Mouse (Mus musculus): ENCODE results near the gene Clec4f.
A peak's percentile ranks its signal among the peaks of the same experiment; 100 is the strongest.
"Not testable (repeated sequence)": the region's sequence is repeated elsewhere in the genome, so short reads cannot be mapped to it uniquely, and the experiment has no call there.

The Clec4f gene

DNA sequence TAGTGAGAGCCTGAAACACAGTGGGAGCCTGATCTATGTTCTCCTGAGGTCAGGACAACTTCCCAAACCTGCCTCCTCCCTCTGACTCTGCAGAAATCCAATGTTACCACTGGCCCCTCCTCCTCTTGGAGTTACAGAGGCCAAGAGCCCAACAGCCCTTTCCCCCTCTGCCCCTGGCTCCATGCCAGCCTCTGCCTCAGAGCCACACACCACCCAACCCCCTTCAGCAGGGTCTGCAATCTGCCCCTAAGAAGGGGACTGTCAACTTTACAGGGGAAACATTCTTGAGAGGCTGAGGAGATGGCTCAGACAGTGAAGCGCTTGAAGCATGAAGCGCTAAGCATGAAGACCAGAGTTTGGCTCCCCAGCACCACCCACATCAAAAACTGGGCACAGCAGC is at the start of gene Clec4f:
TSS of gene Clec4f (minus strand) at position 101 of the 400 bp plus-strand sequence.
- DNase-seq: no peak

DNA sequence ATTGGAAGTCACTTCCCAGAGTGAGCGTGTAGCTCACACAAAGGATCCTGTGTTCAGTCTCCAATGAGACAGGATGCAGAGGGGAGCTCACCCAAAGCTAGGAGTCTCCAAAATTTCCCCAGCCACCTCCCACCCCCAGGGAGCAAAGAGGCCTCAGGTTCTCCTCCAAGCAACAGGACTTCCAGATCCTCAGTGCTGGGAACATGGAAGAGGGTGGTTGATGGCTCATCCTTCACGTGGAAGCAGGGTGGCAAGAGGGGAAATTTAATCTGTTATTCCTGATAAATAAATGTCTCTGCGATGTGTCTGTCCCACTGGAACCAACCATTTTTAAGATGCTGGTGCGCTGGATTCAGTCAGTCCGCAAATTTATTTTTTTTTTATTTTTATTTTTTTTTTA is 48.7 kb upstream of the Clec4f start:
- DNase-seq: no peak

DNA sequence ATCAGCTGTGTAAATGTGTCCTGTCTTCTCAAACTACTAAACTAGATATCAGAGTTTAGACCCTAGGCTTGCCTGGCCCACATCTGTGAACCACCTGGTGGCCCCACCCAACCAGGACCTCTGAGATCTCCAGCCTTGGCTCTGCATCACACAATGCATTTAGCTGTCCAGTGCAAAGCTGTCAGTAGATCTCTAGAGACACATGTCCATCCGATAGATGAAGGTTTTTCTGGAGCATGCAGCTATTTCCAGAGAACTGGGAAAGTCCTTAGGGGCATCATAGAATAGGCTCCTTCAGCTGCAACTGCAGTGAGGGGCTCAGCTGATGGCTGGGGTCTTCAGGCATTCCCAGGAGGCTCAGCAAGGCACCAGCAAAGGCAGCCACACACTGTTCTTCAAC is 48.3 kb upstream of the Clec4f start:
- DNase-seq: no peak

DNA sequence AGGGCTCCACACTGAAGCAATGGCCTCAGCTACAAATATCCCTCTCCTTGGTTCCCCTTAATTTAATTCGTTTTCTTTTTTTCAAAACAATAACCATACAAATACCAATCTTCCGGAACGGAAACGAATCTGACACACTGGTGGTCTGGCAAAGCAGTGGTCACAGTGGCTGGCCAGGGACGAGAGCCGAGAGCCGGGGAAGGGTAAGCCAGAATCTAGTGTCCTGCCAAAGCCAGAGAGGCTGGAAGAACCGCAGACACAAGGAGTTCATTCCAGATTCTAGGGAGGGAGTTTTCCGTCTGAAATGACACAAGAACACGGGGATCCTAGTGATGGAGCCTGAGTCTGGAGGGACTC is 47.7 kb upstream of the Clec4f start:
- no peak for DNase-seq

DNA sequence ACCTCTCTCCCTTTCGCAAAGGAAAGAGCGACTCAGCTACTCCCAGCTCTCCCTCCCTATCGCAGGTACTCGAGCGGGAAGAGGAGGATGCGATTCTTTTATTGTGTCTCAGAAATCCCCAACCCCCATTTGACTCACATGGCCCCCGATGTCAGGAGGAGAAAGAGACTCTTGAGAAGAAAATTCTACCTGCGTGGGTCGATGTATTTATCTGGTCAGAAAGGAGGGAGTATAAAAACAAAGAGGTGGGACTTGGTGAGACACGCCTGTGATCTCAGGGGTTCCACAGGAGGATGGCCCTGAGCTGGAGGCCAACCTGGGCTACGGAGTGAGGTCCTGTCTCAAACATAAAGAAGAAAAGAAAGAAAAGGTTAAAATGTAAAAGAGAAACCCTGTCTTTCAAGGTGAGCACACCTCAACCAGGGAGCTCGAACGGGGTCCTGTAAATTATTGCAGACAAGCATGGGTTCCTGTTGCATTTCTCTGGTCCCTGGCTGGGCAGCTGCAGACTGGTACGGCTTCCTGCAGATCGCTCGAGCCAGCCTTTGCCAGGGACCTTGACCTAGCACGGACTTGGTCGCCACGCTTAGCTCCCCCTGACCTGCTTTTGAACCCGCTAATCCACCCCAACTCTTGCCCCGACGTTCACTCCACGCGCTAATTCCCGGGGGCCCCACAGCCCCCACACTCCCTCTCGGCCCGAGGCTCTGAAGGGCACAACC is 47.2 kb upstream of the Clec4f start:
- no peak for DNase-seq

DNA sequence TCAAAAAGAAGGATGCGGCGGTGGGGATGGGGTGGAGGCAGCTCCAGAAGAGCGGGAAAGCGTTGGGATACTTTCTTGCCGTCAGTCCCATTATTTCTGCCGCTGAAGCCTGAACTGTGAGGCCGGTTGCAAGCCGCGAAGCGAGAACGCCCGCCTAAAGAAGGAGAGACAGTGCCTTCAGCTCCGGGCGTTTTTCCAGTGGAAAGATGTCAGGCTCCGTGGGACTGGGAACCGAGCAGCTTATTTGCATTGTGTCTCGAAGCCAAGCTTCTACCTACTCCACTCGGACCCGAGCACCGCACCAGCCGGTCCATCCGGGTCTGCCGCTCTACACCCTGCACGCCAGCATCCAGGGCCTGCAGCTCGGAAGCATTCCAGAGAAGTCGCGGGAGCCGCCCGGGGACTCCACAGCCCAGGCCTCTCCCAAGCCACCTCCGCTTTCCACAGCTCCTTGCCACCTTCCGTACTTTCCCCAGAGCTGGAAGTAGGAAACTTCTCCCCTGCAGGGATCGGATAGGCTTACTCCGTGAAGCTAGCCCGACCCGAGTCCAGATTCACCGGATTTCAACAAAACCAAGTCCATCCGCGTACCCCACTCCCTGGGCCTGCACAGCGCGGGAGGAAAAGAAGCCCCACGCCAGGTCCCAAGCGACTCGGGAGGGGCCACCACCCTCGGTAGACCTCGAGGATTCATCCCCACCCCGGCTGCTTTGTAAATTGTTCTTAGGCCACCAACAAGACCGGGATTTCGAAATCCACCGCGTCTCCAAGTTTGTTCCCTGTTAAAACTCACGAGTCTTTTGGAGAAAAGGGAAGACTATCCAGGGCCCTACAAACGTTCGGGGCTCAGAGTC is 46.4 kb upstream of the Clec4f start:
- DNase-seq: no peak

DNA sequence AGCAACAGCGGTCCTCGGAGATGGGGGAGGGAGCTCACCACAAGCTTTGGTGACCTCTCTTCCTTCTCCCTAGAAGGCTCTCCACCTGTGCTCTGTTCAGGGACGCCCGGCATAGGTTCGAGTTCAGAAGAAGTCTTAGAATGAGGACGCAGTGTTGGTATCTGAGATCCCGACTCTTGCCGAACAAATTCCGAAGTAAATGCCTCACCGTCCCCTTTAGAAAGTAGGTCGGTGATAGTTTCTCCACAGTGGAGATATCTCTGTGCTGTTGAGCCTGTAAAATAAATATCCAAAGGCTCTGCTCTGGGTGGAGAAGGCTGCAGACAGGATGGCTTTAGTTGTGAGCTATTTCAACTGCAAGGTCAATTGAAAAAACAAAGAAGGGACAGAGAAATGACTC is 45.0 kb upstream of the Clec4f start:
- no peak for DNase-seq

DNA sequence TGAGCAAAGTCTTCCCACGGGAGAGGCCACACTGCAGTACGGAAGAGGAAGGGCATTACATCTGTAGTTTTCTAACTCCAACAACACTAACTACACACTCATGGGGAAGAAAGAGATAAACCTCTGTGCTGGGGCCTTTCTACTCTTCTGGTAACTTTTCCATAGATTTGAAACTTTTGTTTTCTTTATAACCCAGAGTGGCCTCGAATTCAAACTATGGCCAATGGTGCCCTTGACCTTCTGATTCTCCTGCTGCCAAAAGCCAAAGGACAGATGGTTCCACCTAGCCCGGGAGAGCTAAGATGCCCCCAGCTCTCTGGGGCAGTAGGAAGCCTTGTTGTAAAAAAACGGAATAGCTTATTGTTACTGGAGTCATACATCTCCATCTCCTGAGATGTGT is 44.0 kb upstream of the Clec4f start:
- DNase-seq: no peak

DNA sequence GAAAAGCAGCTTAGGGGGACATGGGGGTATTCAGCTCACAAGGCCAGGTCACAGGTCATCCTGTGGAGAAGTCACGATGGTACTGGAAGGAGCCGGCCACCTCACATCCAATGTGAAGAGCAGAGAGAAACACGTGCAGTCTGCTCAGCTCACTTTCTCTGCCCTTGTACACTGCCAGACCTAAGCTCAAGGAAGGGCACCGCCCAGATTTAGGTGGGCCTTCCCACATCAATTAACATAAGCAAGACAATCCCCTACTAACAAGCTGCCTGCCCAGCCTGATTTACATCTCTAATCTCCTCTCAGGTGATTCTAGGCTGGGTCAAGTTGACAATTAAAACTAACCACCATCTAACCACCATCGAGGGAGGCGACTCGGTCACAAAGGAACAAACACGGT is 41.9 kb upstream of the Clec4f start:
- DNase-seq: no peak

DNA sequence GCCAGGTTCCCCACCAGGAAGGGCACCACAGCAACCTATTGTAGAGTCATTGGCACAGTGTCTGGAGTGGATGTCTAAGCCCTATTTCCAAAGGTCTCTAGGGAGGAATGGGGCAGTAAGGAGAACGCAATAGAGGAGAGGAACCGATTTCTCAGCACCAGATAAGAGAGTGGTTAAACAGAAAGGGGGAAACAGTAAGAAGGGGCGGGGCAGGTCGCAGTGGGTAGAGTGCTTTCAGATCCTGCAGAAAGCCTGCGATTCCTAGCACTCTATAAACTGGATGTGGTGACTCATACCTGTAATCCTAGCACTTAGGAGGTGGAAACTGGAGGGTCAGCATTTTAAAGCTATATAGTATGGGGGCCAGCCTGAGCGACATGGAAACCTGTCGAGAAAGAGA is 40.7 kb upstream of the Clec4f start:
- DNase-seq: no peak

DNA sequence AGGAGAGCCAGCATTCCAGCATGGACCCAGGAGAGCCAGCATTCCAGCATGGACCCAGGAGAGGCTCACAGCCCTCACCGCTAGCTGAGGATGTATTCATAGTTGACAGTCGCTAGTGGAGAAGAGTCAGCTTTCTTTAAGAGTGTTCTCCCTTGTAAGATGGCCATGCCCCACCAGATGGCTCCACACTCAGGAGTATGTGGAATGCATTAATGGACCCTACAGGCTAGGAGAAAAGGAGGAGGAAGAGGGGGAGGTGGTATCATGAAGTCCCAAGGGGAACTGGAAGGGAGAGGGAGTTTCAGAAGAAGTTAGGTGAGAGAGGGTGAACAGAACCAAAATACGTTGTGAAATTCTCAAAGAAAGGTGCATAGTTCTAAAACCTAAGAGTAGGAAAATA is 39.7 kb upstream of the Clec4f start:
- no peak for DNase-seq

DNA sequence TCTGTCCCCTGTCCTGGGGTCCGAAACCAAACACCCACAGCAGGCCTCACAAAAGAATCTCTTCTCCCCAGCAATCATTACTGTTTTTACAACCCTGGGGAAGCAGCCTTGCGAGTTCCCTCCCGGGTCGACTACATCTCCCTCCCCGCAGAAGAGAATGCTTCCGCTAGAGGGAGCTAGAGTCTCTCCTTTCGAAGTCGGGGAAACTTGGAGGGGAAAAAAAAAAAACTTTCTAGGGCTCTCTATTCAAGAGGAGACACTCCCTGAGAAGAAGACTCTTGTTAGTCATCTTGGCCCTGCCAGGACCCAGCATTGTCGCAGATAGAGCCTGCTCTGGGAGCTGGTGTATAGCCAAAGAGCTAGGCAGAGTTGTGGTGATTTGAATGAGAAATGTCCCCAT is 37.8 kb upstream of the Clec4f start:
- peak; percentile 11 for DNase-seq

DNA sequence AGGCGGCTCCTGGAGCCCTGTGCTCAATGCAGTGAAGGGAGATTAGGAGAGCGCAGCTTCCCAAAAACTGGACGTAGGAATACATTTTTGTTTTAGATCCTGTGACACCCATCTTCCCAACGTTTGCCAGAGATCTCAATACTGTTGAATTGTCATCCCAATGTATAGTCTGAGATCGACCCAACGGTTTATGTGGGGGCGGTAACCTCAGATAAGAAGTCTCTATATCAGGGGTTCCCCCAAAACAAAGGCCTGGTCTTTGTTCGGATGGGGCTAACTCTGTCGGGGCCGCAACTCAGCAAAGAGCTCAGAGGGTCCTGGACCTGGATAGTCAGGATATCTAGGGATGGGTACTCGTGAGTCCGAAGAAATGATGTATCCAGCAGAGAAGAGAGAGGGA is 37.0 kb upstream of the Clec4f start:
- no peak for DNase-seq

DNA sequence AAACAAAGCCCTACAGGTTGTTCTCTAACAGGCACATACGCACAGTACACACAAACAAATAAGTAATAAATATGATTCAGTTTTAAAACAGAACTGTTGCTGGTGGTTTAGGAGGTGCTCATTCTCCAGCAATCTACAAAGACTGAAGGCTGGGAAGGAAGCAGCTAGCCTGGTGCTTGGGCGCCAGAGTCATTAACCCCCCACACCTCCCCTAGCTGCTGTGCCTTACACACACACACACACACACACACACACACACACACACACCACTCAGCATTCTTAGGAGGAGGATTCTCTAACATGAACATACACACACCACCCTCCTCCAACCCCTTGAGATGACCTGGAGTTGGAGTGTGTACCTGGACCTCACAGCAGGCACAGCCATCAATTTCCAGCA is 34.9 kb upstream of the Clec4f start:
- no peak for DNase-seq

DNA sequence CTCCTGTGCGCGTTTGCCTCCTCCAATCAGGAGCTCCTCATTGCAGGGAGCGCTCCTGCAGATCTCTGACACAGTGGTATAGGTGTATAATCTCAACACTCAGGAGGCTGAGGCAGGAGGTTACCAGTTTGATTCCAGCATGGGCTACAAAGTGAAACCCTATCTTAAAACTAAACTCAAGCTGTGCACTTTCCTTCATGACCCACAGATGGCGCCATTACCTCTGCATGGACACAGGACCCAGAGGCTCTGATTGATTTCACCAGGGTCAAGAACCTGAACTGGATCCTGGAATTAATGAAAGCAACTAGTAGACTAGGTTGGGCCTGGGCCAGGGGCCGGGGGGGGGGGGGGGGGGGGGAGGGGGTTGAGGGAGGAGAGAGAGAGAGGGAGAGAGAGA is 34.3 kb upstream of the Clec4f start:
- DNase-seq: no peak

DNA sequence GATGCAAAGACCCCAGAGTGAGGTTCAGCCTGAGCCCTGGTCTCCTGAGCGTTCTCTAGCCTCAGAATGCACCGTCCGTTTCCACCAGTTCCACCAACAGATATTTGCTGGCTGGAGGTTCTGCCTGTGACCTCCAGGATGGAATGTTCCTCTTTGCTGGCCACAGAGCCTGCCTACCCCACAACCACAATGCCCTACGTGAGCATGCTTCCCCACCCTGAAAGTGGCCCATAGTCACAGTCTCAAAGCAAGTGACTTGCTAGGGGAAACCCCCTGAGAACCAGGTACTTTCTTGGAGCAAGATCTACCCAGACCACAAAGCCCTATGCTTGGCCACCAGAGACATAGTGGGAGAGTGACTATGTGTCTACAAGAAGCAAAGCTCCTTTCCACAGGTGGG is 33.4 kb upstream of the Clec4f start:
- DNase-seq: no peak

DNA sequence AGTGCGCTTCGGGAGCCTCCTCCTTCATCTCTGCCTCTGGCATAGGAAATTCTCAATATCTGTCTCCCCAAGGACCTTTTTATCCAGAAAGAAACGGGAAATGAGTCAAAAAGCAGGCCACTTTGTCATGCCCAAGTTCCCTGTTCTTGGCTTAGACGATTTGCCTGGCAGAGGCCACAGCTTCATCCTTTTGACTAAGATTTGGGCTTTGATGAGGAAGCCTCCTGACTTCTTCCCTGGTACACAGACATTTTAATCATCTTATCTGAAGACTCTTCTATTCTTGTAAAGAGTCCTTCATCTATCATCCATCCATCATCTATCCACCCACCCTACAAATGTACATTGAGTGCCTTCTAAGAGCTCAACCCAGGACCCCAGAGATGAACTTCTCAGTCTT is 21.8 kb upstream of the Clec4f start, which contains the start of gene Cd207:
TSS of gene Cd207 (minus strand) at position 101 of the 400 bp plus-strand sequence.
- DNase-seq: no peak

DNA sequence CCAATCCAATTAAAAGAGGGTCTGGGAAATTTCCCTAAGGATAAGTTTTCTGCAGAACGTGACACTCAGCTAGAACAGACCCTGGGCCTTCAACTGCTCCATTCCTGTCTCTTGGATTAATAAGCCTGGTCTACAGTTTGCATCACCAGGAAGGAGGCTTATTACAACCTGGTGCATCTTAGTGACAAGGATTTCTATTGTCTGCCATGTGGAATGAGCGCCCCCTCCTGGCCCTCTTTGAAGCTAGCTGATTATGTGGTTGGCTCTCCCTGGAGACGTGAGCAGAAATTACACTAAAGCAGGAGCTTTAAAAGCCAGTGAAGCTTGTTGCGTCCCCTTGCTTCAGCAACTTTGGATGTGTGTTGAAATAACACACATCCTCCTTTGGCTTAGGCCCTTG is 17.4 kb upstream of the Clec4f start:
- DNase-seq: peak; percentile 73

DNA sequence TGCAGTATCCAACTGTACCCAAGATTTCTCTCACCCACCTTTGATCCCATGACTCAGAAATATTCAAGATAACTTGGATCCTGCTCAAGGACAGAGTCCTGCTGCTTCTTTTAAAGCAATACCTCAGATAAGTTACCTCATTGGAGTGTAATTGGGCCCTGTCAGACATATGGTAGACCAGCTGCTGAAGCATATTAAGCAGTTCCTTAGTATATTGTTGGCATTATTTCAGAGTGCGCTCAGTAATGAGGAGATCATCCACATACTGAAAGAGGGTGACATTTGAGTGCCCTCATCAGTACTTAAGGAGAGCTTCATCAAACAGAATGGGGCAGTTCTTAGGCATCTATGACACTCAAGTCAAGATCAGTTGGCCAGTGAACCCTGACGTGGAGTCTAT is 9.0 kb upstream of the Clec4f start:
- DNase-seq: peak; percentile 20

DNA sequence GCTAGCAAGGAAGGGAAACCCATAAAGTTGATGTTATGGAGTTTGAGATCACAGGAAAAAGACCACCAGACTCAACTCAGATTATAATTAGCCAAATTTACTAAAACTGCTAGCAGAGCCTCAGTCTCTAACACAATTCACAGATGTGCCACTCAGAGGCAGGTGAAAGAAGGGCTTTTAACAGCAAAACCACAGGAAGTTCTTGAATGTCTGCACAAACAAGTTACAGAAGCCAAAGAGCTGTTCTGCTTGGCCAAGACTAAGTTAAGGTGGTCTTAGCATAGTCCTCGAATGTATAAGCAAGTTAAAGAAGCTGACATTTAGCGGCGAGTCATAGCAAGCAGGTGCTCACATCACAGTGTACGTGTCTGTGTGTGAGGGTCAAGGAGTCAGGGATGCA is 4.8 kb upstream of the Clec4f start:
- DNase-seq: no peak

DNA sequence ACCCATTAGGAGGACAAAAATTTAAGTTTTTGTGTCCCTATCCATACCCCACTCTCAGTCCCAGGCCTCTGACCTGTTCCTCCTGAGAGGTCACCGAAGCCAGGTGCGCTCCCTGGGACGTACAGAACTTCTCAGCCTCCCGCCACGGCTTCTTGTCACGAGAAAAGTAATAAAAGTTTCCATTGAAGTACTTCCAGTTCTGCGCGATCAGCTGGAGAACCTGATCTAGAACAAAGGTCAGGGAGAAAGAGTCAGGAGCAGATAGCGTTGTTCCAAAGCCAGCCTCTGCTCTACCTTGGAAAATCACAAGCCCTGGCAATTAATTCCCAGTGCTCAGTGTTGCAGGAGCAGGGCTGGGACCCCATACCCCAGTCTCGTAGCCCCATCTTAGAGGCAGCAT is 9.3 kb downstream of the Clec4f start:
- DNase-seq: no peak

DNA sequence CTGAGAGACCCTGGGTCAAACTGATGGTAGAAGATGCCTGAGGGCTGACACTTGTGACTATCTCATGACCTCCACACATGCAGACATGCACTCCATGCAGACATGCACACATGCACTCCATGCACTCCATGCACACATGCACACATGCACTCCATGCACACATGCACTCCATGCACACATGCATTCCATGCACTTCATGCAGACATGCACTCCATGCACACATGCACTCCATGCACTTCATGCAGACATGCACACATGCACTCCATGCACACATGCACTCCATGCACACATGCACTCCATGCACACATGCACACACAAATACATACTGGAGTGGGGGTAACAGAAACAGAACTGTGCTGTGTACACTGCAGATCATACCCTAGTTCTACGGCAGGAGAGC is 20.7 kb downstream of the Clec4f start:
- no peak for DNase-seq

DNA sequence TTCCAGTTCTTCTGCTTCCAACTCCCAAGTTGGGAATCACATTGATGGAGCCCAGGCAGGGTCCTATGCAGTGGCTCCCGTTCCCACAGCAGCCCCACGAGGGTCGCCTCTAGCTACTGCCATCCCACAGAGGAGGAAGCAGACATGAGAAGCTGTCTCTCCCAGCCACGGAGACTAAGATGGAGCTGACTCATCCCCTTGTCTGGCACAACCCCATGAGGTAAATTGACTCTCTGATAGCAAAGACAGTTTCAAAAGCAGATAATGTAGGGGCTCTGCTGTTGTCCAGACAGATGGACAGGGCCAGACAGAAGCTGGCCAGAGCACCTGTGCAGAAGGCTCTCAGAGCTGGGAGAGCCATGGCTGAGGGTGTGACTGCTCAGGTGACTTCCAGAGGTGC is 21.4 kb downstream of the Clec4f start:
- not testable (repeated sequence) for DNase-seq

DNA sequence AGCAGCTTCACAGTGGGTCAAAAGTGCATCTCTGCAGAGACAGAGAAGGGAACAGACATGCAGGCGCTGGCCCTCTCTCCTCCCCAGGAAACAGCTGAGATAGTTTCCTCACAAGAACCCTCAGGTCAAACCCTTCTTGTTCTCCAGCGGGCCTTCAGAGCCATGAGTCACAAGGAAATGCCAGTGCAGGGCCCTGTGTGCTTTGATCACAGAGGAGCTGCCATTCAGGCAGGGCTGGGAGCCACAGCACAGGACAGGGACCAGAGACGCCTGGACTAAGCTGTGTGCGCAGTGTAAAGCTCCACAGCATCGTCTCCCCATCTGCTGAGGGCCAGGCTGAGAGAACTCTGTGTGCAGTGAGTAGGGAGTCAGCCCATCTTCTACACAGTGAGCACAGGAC is 21.9 kb downstream of the Clec4f start:
- DNase-seq: not testable (repeated sequence)

DNA sequence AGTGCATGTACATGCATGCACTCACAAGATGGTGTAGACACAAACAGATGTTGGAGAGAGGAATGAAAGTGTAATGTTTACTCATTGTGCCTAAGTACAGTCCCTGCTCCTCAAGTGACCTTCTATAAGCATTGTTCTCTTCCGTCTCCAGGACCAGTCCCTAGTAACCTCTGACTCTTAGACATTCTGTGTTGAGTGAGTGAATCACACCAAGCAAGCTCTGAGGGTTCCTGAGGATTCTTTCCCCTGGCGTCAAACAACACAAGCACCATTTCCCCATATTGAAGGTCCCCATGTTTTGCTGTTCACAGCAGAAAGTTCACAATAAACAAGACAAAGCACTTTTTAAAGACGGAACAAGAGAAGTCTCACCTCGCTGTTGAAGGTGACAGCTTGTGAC is 24.2 kb downstream of the Clec4f start:
- DNase-seq: no peak

Data from layer of hippocampus, adult 9-11 months (tissue).